Mouse (Mus musculus) spleen, postnatal 0 days (tissue): ENCODE measurements around the gene Usp9y. TPM values are rescaled to one million over a fixed set of nuclear protein-coding genes. Genes with fewer than 3 reads are reported as not detected.

Source experiments
- polyA plus RNA-seq: library from polyadenylated mRNA; unstranded; fragments of >200 nt; fragmentation: Nextera tagmentation; extraction: Ambion mirVana; gene quantifications from 2 replicates; pipeline ENCODE4 v1.2.1, GENCODE M21; 2015

The Usp9y gene
- not detected in 2 replicates for polyA plus RNA-seq

GRCm38 (mm10) chrY:1459682-1460081 lies at the start of gene Usp9y:
Gene Usp9y, minus strand, starts transcription at chrY:1459782.

GRCm38 (mm10) chrY:1286171-1286795 lies 173.3 kb downstream of the Usp9y start, which contains the start of gene Ddx3y:
Gene Ddx3y, minus strand, starts transcription at chrY:1286629.

Other genes with a start within 250 kb of the Usp9y start
- gene Uty, start 214.0 kb downstream of the Usp9y start, polyA plus RNA-seq, result not detected in 2 replicates
- not detected in 2 replicates for gene Ddx3y, start 173.2 kb downstream of the Usp9y start, polyA plus RNA-seq